Mouse (Mus musculus) kidney, adult 18-20 months (tissue): ENCODE data around the gene Ppp2r5c.

Experiments
- DNase-seq: peaks from one replicate; pipeline ENCODE4 v3.0.0; 2021

Gene Ppp2r5c

GRCm38 (mm10) chr12:110489946-110490701, 43.2 kb downstream of the Ppp2r5c start:
- no peak for DNase-seq

GRCm38 (mm10) chr12:110492436-110492835, 45.5 kb downstream of the Ppp2r5c start:
- no peak for DNase-seq

DNA sequence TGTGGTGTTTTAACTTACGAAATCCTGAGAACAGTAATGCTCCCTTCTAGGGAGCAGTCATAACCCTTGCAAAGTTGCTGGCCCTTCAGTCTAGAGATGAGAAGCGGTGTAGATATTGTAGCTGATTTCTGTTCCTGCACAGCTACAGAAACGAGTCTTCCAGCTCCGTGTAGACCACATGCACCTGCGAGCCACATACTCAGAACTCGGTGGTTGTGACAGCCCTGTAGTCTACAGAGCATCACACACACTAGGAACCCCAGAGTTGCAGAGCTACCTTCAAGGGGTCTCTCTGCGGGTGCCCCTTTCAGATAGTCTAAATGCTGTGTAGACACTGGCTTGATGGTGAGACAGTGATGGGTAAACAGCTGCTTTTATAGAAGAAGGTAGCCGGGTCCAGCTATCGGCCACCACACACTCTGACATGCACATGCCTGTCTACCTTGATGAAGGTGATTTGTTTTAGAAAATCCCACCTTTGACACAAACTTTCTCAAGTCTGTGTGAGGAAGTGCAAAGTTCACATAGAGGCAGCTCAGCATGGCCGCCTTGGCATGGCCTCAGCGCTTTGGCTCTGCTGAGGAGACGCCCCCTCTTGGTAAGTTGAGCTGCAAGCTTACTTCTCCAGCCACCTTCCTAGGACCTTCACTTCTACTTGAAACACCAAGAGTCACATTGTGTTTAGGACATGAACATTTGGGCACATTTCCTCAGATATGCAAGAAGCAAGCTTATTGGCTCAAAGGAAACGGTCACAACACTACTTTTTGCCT, 46.9 kb downstream of the Ppp2r5c start:
- DNase-seq = no peak

GRCm38 (mm10) chr12:110494846-110495245, 47.9 kb downstream of the Ppp2r5c start:
- DNase-seq = no peak

DNA sequence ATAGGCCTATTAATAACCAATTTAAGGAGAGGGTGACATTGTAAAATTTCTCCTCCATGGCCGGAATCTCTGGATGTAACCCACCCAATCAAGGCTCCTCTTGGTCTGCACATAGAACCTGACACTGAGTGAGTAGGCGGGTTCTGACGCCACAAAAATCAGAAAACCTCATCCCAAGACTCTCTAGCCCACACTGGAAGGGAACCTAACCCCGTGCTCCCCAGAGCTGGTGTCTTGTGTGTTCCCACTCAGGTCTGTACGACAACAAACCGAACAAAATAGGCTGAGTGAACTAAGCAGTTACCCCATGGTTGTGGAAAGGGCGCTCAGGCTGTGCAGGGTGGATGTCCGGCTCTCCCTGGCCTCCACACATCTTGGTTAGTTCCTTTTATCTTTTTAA, 48.3 kb downstream of the Ppp2r5c start:
- no peak for DNase-seq

GRCm38 (mm10) chr12:110496016-110496415, 49.1 kb downstream of the Ppp2r5c start:
- DNase-seq = no peak

GRCm38 (mm10) chr12:110497013-110497412, 50.1 kb downstream of the Ppp2r5c start:
- DNase-seq = peak; percentile 40

DNA sequence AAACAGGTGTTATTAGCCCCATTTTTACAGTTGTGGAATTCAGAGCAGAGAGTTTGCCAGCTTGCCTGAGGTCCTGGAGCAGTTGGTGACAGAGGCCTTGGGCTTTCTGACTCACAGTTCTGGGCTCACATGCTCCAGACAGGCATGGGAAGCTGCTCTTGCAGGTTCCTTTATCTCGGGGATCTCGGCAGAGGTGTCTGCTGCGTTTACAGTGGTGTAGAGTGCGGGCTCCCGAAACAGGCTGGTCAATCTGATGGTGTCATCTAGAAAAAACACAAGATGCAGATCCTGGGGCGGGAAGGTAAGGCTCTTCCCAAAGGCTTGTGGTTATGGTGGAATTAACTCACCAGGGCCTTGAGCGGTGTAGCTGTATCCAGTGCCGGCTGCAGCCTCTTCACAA, 50.6 kb downstream of the Ppp2r5c start:
- DNase-seq = no peak

GRCm38 (mm10) chr12:110498283-110499224, 51.6 kb downstream of the Ppp2r5c start:
- DNase-seq = peak; percentile 23

DNA sequence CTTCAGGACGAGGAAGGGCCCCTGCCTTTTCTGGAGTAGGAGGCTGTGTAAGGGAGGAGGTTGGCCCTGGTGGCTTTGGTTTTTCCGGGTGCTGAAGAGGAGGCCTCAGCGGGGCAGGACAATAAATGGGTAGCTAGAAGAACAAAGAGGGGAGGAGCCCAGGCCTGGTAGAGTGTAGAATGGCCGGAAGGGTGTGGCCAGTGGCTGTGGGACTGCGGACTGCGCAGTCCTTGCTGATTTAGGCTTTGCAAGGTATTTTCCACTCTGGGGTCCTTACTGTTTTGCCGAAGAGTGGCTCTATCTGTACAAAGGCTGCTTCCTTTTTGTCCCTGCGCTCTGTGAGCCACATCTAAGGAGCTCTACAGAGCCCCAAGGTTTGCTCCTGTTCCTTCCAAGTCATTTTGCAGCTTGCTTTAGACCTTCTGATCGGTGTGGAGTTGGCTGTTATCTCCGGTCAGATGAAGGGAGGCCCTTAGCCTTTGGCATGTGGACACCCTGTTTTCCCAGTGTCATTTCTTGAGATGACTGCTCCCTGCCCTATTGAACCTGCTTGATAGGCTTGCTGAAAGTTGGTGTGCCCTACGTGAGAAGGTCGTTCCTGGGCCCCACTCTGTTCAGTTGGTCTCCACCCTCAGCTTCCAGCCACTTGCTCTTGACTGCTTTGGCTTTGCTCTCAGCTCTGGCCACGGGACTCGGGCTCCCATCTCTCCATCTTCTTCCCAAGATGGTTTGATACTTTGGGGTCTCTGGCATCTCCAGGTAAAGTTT, 52.5 kb downstream of the Ppp2r5c start:
- peak; percentile 32 for DNase-seq

DNA sequence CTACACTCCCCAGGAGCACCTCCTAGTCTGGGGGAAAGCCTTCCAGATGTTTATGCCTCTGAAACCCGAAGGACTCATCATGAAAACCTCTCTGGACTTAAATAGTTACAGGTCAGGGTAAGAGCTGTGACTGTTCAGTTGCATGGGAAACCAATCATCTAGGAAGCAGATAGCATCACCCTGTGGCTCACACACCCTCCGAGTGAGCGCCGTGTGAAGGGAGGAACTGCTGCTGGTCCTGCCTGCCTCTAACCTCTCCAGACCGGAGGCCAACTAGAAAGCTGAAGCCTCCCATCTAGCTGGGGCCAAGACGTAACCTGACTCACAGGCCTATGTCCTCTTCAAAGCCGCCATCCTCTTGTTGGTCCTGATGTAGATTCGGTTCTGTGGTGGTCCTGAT, 53.2 kb downstream of the Ppp2r5c start:
- no peak for DNase-seq

GRCm38 (mm10) chr12:110503406-110504144, 56.7 kb downstream of the Ppp2r5c start:
- no peak for DNase-seq

DNA sequence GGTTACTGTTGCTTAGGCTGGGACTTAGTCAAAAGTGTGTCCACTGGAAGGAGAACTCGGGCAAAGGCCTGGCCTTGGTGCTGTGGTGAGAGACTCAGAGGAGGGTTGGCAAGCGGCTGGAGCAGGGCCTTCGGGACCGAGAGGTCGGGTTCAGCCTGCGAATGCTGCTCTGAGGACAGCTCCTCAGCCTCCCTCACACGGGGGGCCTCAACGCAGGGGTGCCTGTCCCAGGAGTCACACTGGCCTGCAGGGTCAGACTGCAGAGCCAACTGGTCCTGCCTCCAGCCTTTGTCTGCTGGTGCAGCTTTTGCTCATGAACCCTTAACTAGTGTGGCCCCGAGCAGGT, 57.2 kb downstream of the Ppp2r5c start:
- no peak for DNase-seq

DNA sequence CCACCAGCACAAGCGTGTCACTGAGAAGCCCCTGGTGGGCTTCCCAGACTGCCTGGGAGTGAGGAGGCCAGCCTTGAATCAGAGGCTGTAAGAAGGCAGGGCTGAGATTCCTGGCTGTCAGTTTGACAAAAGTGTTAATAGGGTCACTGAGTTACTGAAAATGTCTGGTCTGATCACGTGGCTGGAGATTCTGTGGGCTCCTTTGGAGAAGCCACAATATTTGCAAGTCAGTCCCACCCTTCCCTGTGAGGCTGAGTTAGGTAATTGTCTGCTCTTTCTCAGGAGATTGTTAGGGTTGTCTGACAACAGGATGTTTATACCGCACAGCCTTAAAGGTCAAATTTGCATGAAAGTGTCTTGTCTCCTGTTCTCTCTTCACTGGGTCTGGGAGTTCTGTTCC, 57.9 kb downstream of the Ppp2r5c start:
- DNase-seq = no peak

GRCm38 (mm10) chr12:110506046-110506445, 59.1 kb downstream of the Ppp2r5c start:
- DNase-seq = no peak

DNA sequence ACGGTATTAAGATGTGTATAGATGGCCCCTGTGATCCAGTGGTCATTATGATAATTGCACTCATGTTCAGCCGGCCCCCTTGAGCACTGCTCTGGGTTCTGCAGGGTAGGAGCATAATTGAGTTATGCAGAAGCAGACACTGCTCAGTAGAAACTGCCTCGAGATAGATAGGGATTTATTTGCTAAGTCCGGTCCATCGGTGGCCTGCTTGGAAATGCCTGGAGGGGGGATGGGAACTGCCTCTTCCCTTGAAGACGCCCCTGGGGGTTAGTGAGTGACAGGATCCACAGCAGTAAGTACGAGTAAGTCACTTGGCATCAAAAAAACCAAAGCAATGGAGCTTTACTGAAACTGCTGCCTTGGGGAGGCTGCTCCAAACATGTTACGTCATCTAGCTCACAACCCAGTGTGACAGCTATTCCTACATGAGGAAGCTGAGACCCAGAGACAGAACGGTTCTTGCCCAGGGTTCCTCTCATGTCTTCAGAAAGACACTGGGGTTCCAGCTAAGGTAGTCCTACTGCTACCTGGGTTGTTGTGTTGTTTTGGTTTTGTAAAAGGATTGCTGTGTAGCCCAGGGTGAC, 60.9 kb downstream of the Ppp2r5c start:
- DNase-seq = no peak

- DNase-seq = no peak
Observed at GRCm38 (mm10) chr12:110508680-110509079, 61.8 kb downstream of the Ppp2r5c start.

DNA sequence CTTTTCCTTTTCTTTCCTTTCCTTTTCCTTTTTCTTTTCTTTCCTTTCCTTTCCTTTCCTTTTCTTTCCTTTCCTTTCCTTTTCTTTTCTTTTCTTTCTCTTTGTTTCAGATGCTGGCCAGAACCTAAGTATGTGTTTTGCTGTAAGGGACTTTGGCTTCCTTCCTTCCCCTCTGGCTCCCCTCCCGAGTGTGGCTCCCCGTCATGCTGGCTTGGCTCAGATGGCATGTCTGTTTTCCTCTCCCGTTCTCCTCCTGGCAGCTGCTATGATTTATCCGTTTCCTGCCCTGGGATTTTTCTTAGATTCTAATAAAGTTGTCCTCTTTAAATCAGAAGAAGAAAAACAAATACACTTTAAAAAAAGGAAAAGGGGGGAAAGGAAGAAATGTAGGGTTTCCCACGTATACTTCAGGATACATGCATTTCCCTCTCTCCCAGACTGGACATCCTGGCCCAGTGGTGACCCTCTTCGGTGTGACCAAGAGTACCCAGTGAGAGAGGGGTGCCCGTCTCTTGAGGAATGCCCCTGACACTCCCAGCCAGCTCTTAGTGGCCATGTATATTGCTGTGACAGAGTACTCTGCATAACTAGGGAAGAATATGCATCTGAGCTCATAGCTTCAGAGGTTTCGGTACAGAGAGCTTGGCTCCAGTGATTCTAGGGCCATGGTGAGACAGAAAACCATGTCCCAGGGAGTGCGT, 63.4 kb downstream of the Ppp2r5c start:
- peak; percentile 64 for DNase-seq

DNA sequence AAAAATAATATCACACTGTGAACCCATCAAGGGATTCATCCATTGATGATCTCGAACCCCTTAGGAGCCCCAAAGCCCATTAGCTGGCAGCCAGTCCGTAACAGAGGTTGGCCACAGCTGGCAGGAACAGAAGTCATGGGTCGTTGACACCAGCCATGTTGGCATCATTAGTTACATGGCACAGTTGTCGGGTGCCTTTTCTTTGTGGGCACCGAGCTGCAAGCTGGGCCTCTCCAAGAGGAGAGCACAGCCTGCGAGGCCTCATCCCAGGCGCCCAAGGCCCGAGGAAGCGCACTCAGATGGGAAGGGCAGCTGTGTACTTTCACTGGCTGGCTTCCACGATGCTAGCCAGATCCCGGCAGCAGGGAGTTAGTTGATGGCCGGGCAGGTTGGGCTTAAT, 64.3 kb downstream of the Ppp2r5c start:
- DNase-seq = no peak

- no peak for DNase-seq
Observed at GRCm38 (mm10) chr12:110511856-110512433, 65.0 kb downstream of the Ppp2r5c start.
